Mouse (Mus musculus) gastrocnemius, postnatal 10 days (tissue): ENCODE results near the gene Tarbp1. TPM values are rescaled to one million over a fixed set of nuclear protein-coding genes. Genes with fewer than 3 reads are reported as not detected.
A peak's percentile ranks its signal among the peaks of the same experiment; 100 is the strongest.
"Not testable (repeated sequence)": the region's sequence is repeated elsewhere in the genome, so short reads cannot be mapped to it uniquely, and the experiment has no call there.

Source experiments
- DNase-seq: peaks from one replicate; pipeline ENCODE4 v3.0.0; 2021; ENCODE audit warnings: mixed read lengths
- total RNA-seq, 2 experiments: library from RNA; stranded (reverse); gene quantifications; 2 replicates each; pipeline ENCODE4 v1.2.3; 2021

Tarbp1 gene
- total RNA-seq, 2 experiments from 2014 or later: 5.4 to 6.0 TPM

DNA sequence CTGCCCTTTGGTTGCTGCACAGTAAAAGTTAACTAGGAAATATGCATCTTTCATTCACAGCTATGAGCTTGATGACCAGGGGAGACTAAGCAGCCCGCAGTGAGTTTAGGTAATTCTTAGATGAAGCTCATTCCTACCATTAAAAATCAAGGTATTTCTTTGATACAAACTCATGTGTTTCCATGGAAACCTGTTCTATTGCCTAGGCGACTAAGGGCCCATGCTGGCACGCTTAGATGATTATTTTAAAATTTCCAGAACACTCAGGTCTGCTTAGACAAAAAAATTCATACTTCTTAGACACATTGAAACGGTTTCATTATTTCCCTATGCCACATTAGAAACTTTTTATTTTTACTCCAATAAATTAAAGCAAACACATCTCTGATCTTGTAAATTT is 69.8 kb downstream of the Tarbp1 start:
- no peak for DNase-seq

DNA sequence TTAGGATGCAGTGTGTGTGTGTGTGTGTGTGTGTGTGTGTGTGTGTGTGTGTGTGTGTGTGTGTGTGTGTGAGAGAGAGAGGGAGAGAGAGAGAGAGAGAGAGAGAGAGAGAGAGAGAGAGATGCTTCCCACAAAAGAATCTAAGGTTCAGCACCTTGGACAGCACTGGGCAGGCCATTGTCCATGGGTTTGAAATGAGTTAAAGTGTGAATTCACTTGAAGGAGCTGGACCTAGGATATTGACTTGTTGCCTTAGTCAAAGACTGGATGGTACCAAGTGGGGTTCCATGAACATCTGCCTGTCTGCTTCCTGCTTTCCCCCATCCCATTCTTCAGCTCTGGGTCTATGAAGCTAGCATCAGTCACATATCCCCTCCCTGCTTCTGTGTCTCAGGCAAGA is 70.3 kb downstream of the Tarbp1 start:
- DNase-seq: not testable (repeated sequence)

DNA sequence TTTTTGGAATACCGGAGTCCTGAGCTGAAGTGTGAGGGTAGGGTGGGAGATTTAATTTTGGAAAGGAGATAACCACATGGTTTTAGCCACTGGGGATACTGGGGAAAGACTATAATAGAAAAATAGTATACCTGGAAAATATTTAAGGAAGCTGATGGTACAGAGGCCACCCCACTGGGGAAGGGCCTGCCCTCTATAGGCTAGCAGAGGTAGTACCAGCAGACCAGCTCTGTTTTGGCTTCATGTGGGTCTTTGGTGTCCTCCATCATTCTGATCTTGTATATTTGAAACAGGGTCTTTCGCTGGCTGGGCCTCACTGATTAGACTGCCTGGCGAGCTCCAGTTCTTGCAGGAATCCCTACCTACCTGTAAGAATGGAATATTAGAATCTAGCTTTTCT is 76.5 kb downstream of the Tarbp1 start:
- no peak for DNase-seq

DNA sequence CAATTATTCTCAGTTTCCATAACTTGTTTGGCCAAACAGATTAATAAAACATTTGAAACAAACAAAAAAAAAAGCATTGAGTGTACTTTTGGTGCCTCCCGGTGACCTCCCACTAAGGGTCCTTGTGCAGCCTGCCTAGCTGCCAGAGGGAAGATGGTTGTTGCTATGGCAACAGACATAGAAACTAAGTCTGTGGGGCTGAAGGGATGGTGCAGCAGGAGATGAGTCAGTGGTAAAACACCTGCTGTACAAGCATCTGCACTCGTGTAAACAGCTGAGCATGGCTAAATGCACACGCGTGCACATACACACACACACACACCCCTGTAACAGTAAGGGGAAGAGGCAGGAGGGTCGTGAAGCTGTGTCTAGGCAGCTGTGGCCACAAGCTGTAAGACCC is 78.9 kb downstream of the Tarbp1 start:
- no peak for DNase-seq

DNA sequence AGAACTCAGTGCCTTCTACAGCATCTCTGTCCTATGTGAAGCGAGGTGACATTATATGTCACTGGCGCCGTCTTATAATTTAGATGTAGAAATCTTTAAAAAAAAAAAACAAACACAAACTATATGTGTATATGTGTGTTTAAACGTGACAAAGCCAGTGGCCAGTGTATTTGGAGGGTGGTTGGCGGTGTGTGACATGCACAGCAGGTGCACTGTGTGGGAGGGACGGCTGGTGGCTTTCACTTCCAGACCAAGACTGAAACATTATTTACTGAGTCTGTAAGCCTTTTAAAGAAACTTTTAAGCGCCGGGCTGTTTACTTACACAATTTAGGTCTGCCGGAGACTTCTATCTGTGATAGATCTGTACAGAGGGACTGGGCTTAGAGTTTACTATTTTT is 79.5 kb downstream of the Tarbp1 start:
- no peak for DNase-seq

DNA sequence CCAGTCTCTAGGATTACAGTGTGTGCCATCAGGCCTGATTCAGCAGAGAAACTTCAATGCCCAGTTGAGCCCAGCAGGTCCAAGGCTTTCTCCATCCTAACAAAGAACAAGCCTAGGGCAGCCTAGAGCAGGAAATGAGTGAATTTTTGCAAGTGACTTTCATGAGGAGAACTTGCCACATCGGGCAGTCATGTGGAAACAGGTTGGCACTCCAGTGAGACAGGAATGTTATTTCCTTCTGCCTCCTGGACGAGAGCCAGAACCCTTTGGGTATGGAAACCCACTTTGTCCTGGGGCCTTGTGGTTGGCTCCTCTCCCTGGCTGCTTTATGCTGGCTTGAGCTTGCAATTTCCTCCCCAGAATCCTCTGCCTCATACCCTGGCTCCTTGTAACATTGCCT is 83.3 kb downstream of the Tarbp1 start:
- DNase-seq: no peak

DNA sequence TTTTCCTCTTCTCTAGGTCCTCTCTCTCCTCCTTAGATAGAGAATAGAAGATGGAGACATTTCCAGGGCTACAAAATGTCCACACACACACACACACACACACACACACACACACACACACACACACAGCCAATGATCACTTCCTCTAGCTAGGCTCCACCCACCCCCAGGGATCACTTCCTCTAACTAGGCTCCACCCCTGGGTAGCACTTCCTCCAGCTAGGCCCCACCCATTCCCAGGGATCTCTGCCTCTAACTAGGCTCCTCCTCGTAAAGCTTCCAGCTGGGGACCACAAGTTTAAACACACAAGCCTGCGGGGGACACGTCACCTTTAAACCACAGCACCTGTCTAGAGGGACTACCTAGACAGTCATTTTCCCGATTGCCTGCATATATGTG is 87.3 kb downstream of the Tarbp1 start:
- DNase-seq: no peak

DNA sequence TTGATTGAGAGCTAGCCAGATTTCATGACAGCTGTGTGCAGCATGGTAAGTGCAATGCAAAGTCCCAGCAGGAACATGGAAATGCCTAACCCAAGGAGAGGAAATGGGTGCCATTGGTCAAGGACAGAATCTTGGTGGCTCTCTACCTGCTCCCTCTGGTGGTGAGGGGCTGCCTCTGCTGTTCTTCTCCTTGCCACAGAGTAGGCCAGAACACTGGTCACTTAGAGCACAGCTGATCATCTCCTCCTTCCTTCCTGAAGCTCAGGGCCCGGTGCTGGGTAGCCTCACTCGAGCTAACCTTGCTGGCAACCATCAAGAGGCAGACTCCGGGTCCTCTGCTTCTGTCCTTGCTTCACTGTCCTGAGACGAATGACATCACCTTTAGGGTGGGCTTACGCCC is 92.1 kb downstream of the Tarbp1 start:
- no peak for DNase-seq

DNA sequence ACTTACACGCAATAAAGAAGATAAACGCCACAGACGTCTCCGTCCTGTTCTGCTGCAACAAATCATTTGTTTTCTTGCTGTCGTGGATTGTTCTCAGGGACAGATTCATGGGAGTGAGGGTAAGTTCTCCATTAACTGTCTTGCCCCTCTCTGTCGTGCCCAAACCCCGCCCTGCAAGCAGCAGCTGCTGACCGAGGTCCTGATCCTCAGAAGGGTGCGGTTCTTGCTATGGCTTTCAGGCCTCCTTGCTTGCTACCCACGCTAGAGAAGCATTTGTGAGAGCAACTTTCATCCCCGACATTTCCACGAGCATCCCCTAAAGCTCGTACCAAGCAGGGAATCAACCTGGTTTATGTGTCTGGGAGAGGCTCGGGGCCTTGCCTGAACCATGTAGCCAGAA is 92.6 kb downstream of the Tarbp1 start:
- DNase-seq: no peak

DNA sequence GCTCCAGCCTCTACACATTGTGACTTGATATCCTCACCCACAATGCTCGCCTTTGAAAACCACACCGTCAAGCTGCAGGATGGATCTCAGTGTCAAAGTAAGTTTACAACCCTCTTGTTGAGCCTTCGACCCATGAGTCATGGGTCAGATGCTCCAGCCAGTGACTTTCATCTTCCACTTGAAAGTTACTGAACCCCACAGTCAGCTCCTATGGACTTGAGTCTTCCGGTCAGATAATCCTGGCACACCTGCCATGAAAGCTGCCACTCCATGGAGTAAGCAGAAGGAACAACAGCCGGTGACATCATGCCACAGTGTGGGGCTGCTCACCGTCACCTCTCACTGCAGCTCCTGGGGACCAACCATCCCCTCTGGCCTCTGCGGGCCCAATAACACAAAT is 93.6 kb downstream of the Tarbp1 start:
- no peak for DNase-seq

DNA sequence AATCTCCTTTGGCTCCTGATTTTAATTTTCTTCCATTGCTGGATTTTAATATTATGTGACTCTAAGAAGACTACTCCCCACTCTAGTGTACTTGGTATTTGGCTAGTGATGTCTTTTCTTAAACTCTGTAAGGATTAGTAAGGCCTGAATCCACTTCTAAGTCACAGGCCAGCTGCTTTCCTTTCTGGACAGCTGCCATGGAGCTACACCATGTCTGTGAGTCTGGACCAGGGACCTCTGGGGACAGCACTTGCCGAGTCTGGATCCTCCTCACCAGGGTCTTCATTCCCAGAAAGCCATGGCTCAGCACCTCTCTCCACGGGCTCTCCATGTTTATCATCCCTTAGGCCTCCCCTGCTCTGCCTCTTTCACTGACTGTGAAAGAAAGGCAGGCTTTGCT is 94.7 kb downstream of the Tarbp1 start:
- DNase-seq: peak; percentile 16

DNA sequence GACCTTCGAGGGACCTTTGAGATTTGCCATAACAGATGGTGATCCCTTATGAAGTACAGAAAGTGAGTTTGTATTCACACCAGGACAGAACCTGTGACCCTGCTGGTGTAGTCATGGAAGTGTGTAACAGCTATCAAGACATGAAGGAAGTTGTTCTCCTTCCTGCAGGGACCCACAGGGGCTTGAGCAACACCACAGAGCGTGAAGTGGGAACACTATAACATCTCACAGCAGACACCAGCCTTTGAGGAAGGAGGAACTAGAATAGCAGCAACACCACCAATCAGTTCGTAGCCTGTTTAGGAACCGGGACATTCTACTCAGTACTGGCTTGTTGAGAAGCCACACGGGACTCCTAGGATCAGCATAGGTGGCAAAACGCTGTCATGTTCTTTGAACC is 95.3 kb downstream of the Tarbp1 start:
- no peak for DNase-seq

Other genes with a start within 250 kb of the Tarbp1 start
- under 1 TPM; 0.25 to 0.35 TPM for gene Slc35f3, start 176.5 kb downstream of the Tarbp1 start, total RNA-seq
- gene Coa6, start 52.5 kb downstream of the Tarbp1 start, total RNA-seq: 10 to 100 TPM; 15.4 to 17.5 TPM
- gene Irf2bp2, start 118.9 kb upstream of the Tarbp1 start, total RNA-seq: 10 to 100 TPM; 53.3 to 55.5 TPM